Mouse (Mus musculus) megakaryocyte, embryonic 14.5 days (primary cell): ENCODE results near the gene Optn.

Experiments used
- FLI1 ChIP-seq: IDR thresholded peaks from 2 replicates; pipeline ENCODE4 v1.6.1; 2012; ENCODE audit warnings: low read length, inconsistent platforms, mixed read lengths
- GATA1 ChIP-seq: IDR thresholded peaks from 3 replicates; pipeline ENCODE4 v1.6.1; 2012; ENCODE audit warnings: mixed read lengths, low read length, inconsistent platforms, borderline replicate concordance

DNA sequence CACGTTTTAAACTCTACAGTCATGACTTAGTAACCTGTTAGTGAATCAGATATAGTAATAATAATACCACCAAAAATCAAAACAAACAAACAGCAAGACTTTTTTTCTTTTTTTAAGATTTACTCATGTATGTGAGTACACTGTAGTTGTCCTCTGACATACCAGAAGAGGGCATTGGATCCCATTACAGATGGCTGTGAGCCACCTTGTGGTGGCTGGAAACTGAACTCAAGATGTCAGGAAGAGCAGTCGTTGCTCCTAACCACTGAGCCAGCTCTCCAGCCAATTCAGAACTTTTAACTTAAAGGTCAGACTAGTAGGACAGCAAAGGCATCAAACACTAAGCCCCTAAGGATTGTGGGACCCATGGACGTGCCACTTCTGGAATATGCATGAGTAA lies 64.9 kb downstream of the Optn start:
- TF ChIP-seq GATA1 (no peak), FLI1 (no peak)
